ENCODE assay signal across 8 mouse cellular contexts in genomic region chr4:45084895-45085290, GRCm38 (mm10). TPM values are rescaled to one million over a fixed set of nuclear protein-coding genes. Genes with fewer than 3 reads are reported as not detected.
DNase-seq lines count a peak whose midpoint lies in the region; ATAC-seq lines count a peak whose summit lies in the region.

No protein-coding gene starts in this region.

- H3K36me3 ChIP-seq in kidney, embryonic 14.5 days (ENCODE audit: control insufficient read depth, insufficient read depth, low read length): no peaks in the 10 kb centered on the region
- no peaks in the 10 kb centered on the region for H3K36me3 ChIP-seq in hindbrain, embryonic 12.5 days
- no peaks in the 10 kb centered on the region for H3K36me3 ChIP-seq in midbrain, embryonic 13.5 days

- DNase-seq in kidney, postnatal 36 days: no peak
- DNase-seq in NIH3T3 (ENCODE audit: low read depth): peak; percentile 46
- DNase-seq in cerebellum, adult 11-12 months: no peak

- no peak overlapping the region for H3K9ac ChIP-seq in kidney, embryonic 14.5 days (ENCODE audit: low read depth, low read length)
- peak overlapping the region; percentile 96 for H3K9ac ChIP-seq in hindbrain, embryonic 12.5 days
- H3K9ac ChIP-seq in midbrain, embryonic 13.5 days (replicated peaks): peak overlapping the region; percentile 91; the same call in 1 of the 2 replicates

- no peaks in the 10 kb centered on the region for H3K9me3 ChIP-seq in kidney, embryonic 14.5 days (ENCODE audit: control insufficient read depth, low read length)
- no peaks in the 10 kb centered on the region for H3K9me3 ChIP-seq in hindbrain, embryonic 12.5 days (replicated peaks)
- no peaks in the 10 kb centered on the region for H3K9me3 ChIP-seq in midbrain, embryonic 13.5 days

- peaks cover 6% of the 10 kb centered on the region; the same call in 1 of the 2 replicates for H3K4me1 ChIP-seq in kidney, embryonic 14.5 days (ENCODE audit: control insufficient read depth, insufficient read depth, low read length)
- H3K4me1 ChIP-seq in hindbrain, embryonic 12.5 days: peaks cover 13% of the 10 kb centered on the region
- peaks cover 20% of the 10 kb centered on the region for H3K4me1 ChIP-seq in midbrain, embryonic 13.5 days (replicated peaks)

- H3K27me3 ChIP-seq in kidney, embryonic 14.5 days (ENCODE audit: control insufficient read depth, insufficient read depth, low read length): no peaks in the 10 kb centered on the region
- H3K27me3 ChIP-seq in hindbrain, embryonic 12.5 days: no peaks in the 10 kb centered on the region
- H3K27me3 ChIP-seq in midbrain, embryonic 13.5 days: no peaks in the 10 kb centered on the region

- peak overlapping the region; percentile 81 for H3K4me2 ChIP-seq in kidney, embryonic 14.5 days (replicated peaks; ENCODE audit: low read depth, low read length)
- peak overlapping the region; percentile 77 for H3K4me2 ChIP-seq in hindbrain, embryonic 12.5 days (replicated peaks)
- H3K4me2 ChIP-seq in midbrain, embryonic 13.5 days (replicated peaks): peak overlapping the region; percentile 71

- H3K27ac ChIP-seq in kidney, embryonic 14.5 days (ENCODE audit: low read depth, low read length): peak overlapping the region; percentile 74
- no peak overlapping the region for H3K27ac ChIP-seq in hindbrain, embryonic 12.5 days
- H3K27ac ChIP-seq in midbrain, embryonic 13.5 days: peak overlapping the region; percentile 80; the same call in 1 of the 2 replicates

- peak overlapping the region; percentile 92; the same call in 1 of the 2 replicates for H3K4me3 ChIP-seq in kidney, embryonic 14.5 days (ENCODE audit: low read length)
- peak overlapping the region; percentile 90 for H3K4me3 ChIP-seq in hindbrain, embryonic 12.5 days
- H3K4me3 ChIP-seq in midbrain, embryonic 13.5 days (replicated peaks): peak overlapping the region; percentile 93

- 31% methylated on average over 8 of the region's 8 CpGs for WGBS in kidney, embryonic 14.5 days
- WGBS in hindbrain, embryonic 12.5 days: 48% methylated on average over 8 of the region's 8 CpGs
- 46% methylated on average over 8 of the region's 8 CpGs for WGBS in midbrain, embryonic 13.5 days

- 0 out of 2 replicates have a peak, but pooled peaks have one; percentile 1 for ATAC-seq in kidney, embryonic 14.5 days (ENCODE audit: low FRiP score, low TSS enrichment)
- ATAC-seq in hindbrain, embryonic 12.5 days (ENCODE audit: low FRiP score): peak; percentile 7; the same call in 1 of the 2 replicates
- no peak for ATAC-seq in midbrain, embryonic 13.5 days
- ATAC-seq in granulocyte monocyte progenitor cell, adult 5-6 weeks (replicated peaks; ENCODE audit: poor library complexity, severe bottlenecking): no peak
- no peak for ATAC-seq in megakaryocyte progenitor cell, adult 5-6 weeks (replicated peaks; ENCODE audit: poor library complexity)

RNA-seq across cellular contexts. Expression of gene Fbxo10, which starts 0.5 kb away (rescaled TPM):
- 5.3 and 11.9 TPM in 2 replicates for polyA plus RNA-seq in kidney, embryonic 14.5 days (2014; fragmentation: Nextera tagmentation; extraction: Ambion mirVana)
- 17.5 and 17.6 TPM in 2 replicates for polyA plus RNA-seq in hindbrain, embryonic 12.5 days (2016; fragmentation: Nextera tagmentation; extraction: Ambion mirVana)
- polyA plus RNA-seq in midbrain, embryonic 13.5 days (2015; fragmentation: Nextera tagmentation; extraction: Ambion mirVana): 14.2 and 14.5 TPM in 2 replicates
- total RNA-seq in granulocyte monocyte progenitor cell, adult 5-6 weeks (2014; fragmentation: Nextera tagmentation): 1.2 and 1.5 TPM in 2 replicates
- total RNA-seq in granulocyte monocyte progenitor cell, adult 5-6 weeks (2017): 0.93 and 1.8 TPM in 2 replicates
- 1.2 and 3.1 TPM in 2 replicates for total RNA-seq in megakaryocyte progenitor cell, adult 5-6 weeks (2015)
- 1.8 and 3.1 TPM in 2 replicates for total RNA-seq in megakaryocyte progenitor cell, adult 5-6 weeks (2017)

RNA-seq across cellular contexts. Expression of gene Tomm5, which starts 23.0 kb away (rescaled TPM):
- polyA plus RNA-seq in kidney, embryonic 14.5 days (2014; fragmentation: Nextera tagmentation; extraction: Ambion mirVana): 271 and 343 TPM in 2 replicates
- 137 and 148 TPM in 2 replicates for polyA plus RNA-seq in hindbrain, embryonic 12.5 days (2016; fragmentation: Nextera tagmentation; extraction: Ambion mirVana)
- 153 and 154 TPM in 2 replicates for polyA plus RNA-seq in midbrain, embryonic 13.5 days (2015; fragmentation: Nextera tagmentation; extraction: Ambion mirVana)
- 344 and 413 TPM in 2 replicates for total RNA-seq in granulocyte monocyte progenitor cell, adult 5-6 weeks (2014; fragmentation: Nextera tagmentation)
- 250 and 251 TPM in 2 replicates for total RNA-seq in granulocyte monocyte progenitor cell, adult 5-6 weeks (2017)
- total RNA-seq in megakaryocyte progenitor cell, adult 5-6 weeks (2015): 231 and 253 TPM in 2 replicates
- total RNA-seq in megakaryocyte progenitor cell, adult 5-6 weeks (2017): 239 and 266 TPM in 2 replicates

Comparison
In these comparisons a context has a peak if more than half of its experiments do, and no peak if none do; other contexts are left out.
1. ATAC-seq: peak in kidney, embryonic 14.5 days (single experiment) and hindbrain, embryonic 12.5 days (single experiment); none in midbrain, embryonic 13.5 days (single experiment), granulocyte monocyte progenitor cell, adult 5-6 weeks (single experiment) and megakaryocyte progenitor cell, adult 5-6 weeks (single experiment).
2. Peak in every context shown above with its lines, with median percentiles within 50 percentile points of each other: H3K4me2 ChIP-seq and H3K4me3 ChIP-seq.